Mouse (Mus musculus) ES-E14 (cell line): ENCODE measurements around the gene Mettl26. TPM values are rescaled to one million over a fixed set of nuclear protein-coding genes. Genes with fewer than 3 reads are reported as not detected.

Experiments used
- DNase-seq: peaks from one replicate; pipeline ENCODE4 v3.0.0-alpha.2; 2013; ENCODE audit warnings: low read depth, low spot score
- H3K27ac ChIP-seq: 2 replicates; pipeline ENCODE4 v1.5.1; 2012; ENCODE audit warnings: low read depth, mild to moderate bottlenecking, low read length, moderate library complexity, mixed read lengths; ENCODE audit not compliant: poor library complexity, insufficient read depth, severe bottlenecking
- H3K36me3 ChIP-seq: 2 replicates; pipeline ENCODE4 v1.6.1; 2012; ENCODE audit warnings: mild to moderate bottlenecking, low read length, moderate library complexity, mixed read lengths; ENCODE audit not compliant: control insufficient read depth, poor library complexity, insufficient read depth, severe bottlenecking
- H3K4me1 ChIP-seq, 2 experiments: fragments of 150-350 bp in 1 of 2; sonication (generic) in 1 of 2; 2 replicates each; pipeline ENCODE4 v1.6.1; 2012; ENCODE audit warnings: low read length in 2 of 2, mild to moderate bottlenecking in 1 of 2, mixed read lengths in 1 of 2; ENCODE audit not compliant: control insufficient read depth in 2 of 2, insufficient read depth in 2 of 2, poor library complexity in 1 of 2
- H3K4me3 ChIP-seq, 2 experiments: fragments of 150-350 bp in 1 of 2; sonication (generic) in 1 of 2; 2 replicates each; pipeline ENCODE4 v1.5.1; 2012; ENCODE audit warnings: low read length in 2 of 2, low read depth in 1 of 2, mild to moderate bottlenecking in 1 of 2, mixed read lengths in 1 of 2; ENCODE audit not compliant: insufficient read depth in 1 of 2, poor library complexity in 1 of 2, severe bottlenecking in 1 of 2
- H3K9ac ChIP-seq: 2 replicates; pipeline ENCODE4 v1.6.1; 2012; ENCODE audit warnings: low read depth, mild to moderate bottlenecking, low read length, mixed read lengths; ENCODE audit not compliant: poor library complexity, insufficient read depth, severe bottlenecking
- H3K9me3 ChIP-seq: fragments of 150-350 bp; sonication (generic); 2 replicates; pipeline ENCODE4 v1.6.1; 2012; ENCODE audit warnings: low read depth, mild to moderate bottlenecking, low read length; ENCODE audit not compliant: control insufficient read depth, insufficient read depth
- CHD2 ChIP-seq: IDR thresholded peaks from 2 replicates; pipeline ENCODE4 v1.6.1; 2014; ENCODE audit warnings: mild to moderate bottlenecking, low read depth, low read length, inconsistent platforms
- HCFC1 ChIP-seq: IDR thresholded peaks from 2 replicates; pipeline ENCODE4 v1.6.1; 2012; ENCODE audit warnings: low read length, inconsistent platforms, borderline replicate concordance; ENCODE audit not compliant: insufficient read depth
- MAFK ChIP-seq: IDR thresholded peaks from 2 replicates; pipeline ENCODE4 v1.6.1; 2014; ENCODE audit warnings: mild to moderate bottlenecking, low read depth, low read length, inconsistent platforms; ENCODE audit not compliant: insufficient read depth
- ZC3H11A ChIP-seq: IDR thresholded peaks from 2 replicates; pipeline ENCODE4 v1.6.1; 2012; ENCODE audit warnings: low read depth, mild to moderate bottlenecking, inconsistent platforms, low read length, borderline replicate concordance
- ZNF384 ChIP-seq: IDR thresholded peaks from 2 replicates; pipeline ENCODE4 v1.6.1; 2012; ENCODE audit warnings: low read depth, low read length, inconsistent platforms
- in situ Hi-C, 2 experiments: fragments of 600-800 bp; cut with MboI; formaldehyde crosslinking; loops; one replicate each; pipeline ENCODE4 v1.15.1; 2025; ENCODE audit warnings: low sequenced_read_pairs in 2 of 2, inconsistent platforms in 1 of 2; ENCODE audit not compliant: unreplicated experiment in 2 of 2
- total RNA-seq: library from RNA; depleted of rRNA; stranded (reverse); fragments of 300-350 nt; gene quantifications from 2 replicates; pipeline ENCODE4 v1.2.3, GENCODE M21; 2012

The Mettl26 gene
- total RNA-seq, 1 experiment, result 26.6 TPM

GRCm38 (mm10) chr17:25887467-25887866, 12.6 kb downstream of the Mettl26 start:
- TF ChIP-seq HCFC1, result no peak
- TF ChIP-seq CHD2, result no peak
- no peak for TF ChIP-seq MAFK
- TF ChIP-seq ZC3H11A, result no peak
- no peak for DNase-seq
- in situ Hi-C loops, result no loop called here
- H3K4me3 ChIP-seq, result no peak overlapping the region
- peaks cover 3 to 17% of the 10 kb centered on the region in 2 experiments; a peak in 3 of 4 replicates for H3K4me1 ChIP-seq
- H3K9ac ChIP-seq, result no peak overlapping the region
- H3K36me3 ChIP-seq, result peaks cover 26% of the 10 kb centered on the region
- no peaks in the 10 kb centered on the region for H3K9me3 ChIP-seq
- H3K27ac ChIP-seq, result no peak overlapping the region

DNA sequence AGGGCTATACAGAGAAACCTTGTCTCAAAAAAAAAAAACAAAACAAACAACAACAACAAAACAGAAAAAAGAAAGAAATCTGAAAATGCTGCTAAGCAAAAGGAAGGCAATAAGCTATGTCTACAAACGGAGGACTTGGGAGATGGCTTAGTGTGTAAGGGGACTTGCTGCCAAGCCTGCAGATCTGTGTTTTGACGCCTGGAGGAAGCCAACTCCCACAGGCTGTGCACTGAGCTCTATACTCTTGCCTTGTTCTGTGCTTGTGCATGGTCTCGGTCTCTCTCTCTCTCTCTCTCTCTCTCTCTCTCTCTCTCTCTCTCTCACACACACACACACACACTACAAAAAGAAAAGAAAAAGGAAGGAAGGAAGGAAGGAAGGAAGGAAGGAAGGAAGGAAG, 14.0 kb downstream of the Mettl26 start:
- TF ChIP-seq HCFC1 (no peak), ZNF384 (no peak), MAFK (no peak), ZC3H11A (no peak), CHD2 (no peak)
- H3K4me3 ChIP-seq, result no peak overlapping the region
- H3K27ac ChIP-seq, result no peak overlapping the region

DNA sequence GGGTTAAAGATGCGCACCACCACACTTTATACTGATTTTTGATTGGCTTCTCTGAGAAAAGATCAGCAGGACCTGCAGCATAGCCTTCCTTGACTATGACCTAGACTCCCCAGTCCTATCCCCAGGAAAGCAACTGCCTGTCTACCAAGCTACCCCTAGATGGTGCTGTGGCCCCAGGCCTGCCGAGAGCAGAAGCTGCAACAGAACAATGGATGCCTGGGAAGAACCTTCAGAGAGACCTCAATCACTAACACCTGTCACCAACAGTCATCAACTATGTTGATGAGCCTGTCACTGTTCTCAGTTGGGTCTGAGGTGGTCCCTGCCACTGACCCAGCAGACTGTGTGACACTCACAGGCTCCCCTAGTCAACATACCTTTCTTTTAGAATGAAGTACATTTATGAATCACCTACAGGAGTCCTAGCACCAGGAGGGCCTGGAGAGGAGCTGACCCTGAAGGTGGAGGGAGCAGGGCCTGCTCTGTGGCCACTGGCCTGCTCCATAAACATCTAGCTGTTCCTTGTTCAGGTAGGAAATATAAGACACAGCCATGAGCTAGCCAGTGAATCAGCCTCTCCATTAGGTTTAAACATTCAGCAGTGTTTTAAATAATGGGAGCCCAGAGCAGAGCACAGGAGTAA, 19.2 kb downstream of the Mettl26 start:
- Histone ChIP-seq H3K9ac (no peak overlapping the region), H3K27ac (no peak overlapping the region), H3K36me3 (peaks cover 4% of the 10 kb centered on the region; the same call in 1 of the 2 replicates), H3K4me3 (no peak overlapping the region), H3K9me3 (no peaks in the 10 kb centered on the region), H3K4me1 (peaks cover 0 to 3% of the 10 kb centered on the region in 2 experiments; a peak in 1 of 4 replicates)
- TF ChIP-seq ZC3H11A (no peak; the same call in 1 of the 2 replicates), ZNF384 (no peak), HCFC1 (no peak), CHD2 (no peak), MAFK (no peak)
- in situ Hi-C loops, result no loop called here
- peak; percentile 64 for DNase-seq

More for the DNA sequence above, 14.0 kb downstream of the Mettl26 start:
- Histone ChIP-seq H3K9ac (no peak overlapping the region), H3K4me1 (peaks cover 3 to 14% of the 10 kb centered on the region in 2 experiments; a peak in 2 of 4 replicates), H3K9me3 (no peaks in the 10 kb centered on the region), H3K36me3 (peaks cover 18% of the 10 kb centered on the region; the same call in 1 of the 2 replicates)
- DNase-seq, result no peak
- in situ Hi-C loops, result no loop called here

GRCm38 (mm10) chr17:25895415-25895814, 20.5 kb downstream of the Mettl26 start:
- in situ Hi-C loops, result no loop called here

DNA sequence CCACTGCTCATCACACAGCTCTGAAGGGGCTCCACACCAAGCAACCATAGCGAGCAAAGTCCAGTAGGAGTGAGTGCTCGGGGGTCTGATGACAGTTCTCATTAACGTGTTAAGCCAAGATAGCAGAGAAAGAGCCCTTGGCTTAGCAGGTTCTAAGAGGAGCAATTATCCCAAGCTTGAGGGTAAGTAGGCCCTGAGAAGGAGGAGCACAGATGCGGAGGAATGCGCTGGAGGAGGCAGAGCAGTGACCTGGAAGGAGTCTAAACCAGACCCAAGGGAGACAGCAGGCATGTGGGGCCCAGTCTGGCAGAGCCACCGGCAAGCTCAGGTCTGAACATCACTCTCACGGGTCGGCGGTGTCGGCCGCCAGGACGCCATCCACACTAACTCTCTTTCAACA, 21.0 kb downstream of the Mettl26 start:
- Histone ChIP-seq H3K27ac (no peak overlapping the region), H3K36me3 (peaks cover 2% of the 10 kb centered on the region; the same call in 1 of the 2 replicates), H3K9ac (no peak overlapping the region), H3K4me3 (no peak overlapping the region), H3K4me1 (peaks cover 0 to 3% of the 10 kb centered on the region in 2 experiments; a peak in 1 of 4 replicates), H3K9me3 (no peaks in the 10 kb centered on the region)
- in situ Hi-C loops, result no loop called here
- no peak for DNase-seq
- no peak for TF ChIP-seq ZNF384

More at GRCm38 (mm10) chr17:25895415-25895814, 20.5 kb downstream of the Mettl26 start:
- Histone ChIP-seq H3K27ac (no peak overlapping the region), H3K36me3 (peaks cover under 1% of the 10 kb centered on the region; the same call in 1 of the 2 replicates), H3K9me3 (no peaks in the 10 kb centered on the region), H3K4me1 (peaks cover 0 to 3% of the 10 kb centered on the region in 2 experiments; a peak in 1 of 4 replicates), H3K4me3 (no peak overlapping the region), H3K9ac (no peak overlapping the region)
- DNase-seq, result no peak
- TF ChIP-seq ZNF384 (no peak), ZC3H11A (no peak)
